Mouse (Mus musculus): ENCODE measurements around the gene Disp1. TPM values are rescaled to one million over a fixed set of nuclear protein-coding genes. Genes with fewer than 3 reads are reported as not detected.

Disp1 gene
- polyA plus RNA-seq, 1 experiment: 5.2 TPM

GRCm38 (mm10) chr1:183248144-183248543, 26.8 kb upstream of the Disp1 start:
- DNase-seq: no peak

GRCm38 (mm10) chr1:183243293-183243692, 22.0 kb upstream of the Disp1 start:
- DNase-seq: no peak
- Histone ChIP-seq H3K27ac (ENCODE audit: insufficient read depth, low read length) (no peak overlapping the region), H3K4me3 (replicated peaks; ENCODE audit: insufficient read depth, low read depth, low read length) (no peak overlapping the region), H3K4me1 (ENCODE audit: control insufficient read depth, insufficient read depth, low read length) (no peaks in the 10 kb centered on the region), H3K27me3 (ENCODE audit: control insufficient read depth, insufficient read depth, low read length) (no peaks in the 10 kb centered on the region)
- TF ChIP-seq CTCF (IDR thresholded peaks at IDR 0.05; ENCODE audit: borderline replicate concordance, insufficient read depth, low read depth, low read length) (no peak), POLR2A (IDR thresholded peaks at IDR 0.05; ENCODE audit: borderline replicate concordance, insufficient read depth, low read length) (no peak)
- WGBS: 76% methylated on average over 7 of the region's 7 CpGs

More at GRCm38 (mm10) chr1:183248144-183248543, 26.8 kb upstream of the Disp1 start:
- Histone ChIP-seq H3K27ac (ENCODE audit: insufficient read depth, low read length) (no peak overlapping the region), H3K27me3 (ENCODE audit: control insufficient read depth, insufficient read depth, low read length) (no peaks in the 10 kb centered on the region), H3K4me1 (ENCODE audit: control insufficient read depth, insufficient read depth, low read length) (no peaks in the 10 kb centered on the region), H3K4me3 (replicated peaks; ENCODE audit: insufficient read depth, low read depth, low read length) (no peak overlapping the region)
- TF ChIP-seq POLR2A (IDR thresholded peaks at IDR 0.05; ENCODE audit: borderline replicate concordance, insufficient read depth, low read length): no peak
- TF ChIP-seq CTCF (IDR thresholded peaks at IDR 0.05; ENCODE audit: borderline replicate concordance, insufficient read depth, low read depth, low read length): no peak
- 48% methylated on average over 1 of the region's 1 CpGs for WGBS

GRCm38 (mm10) chr1:183237901-183238300, 16.6 kb upstream of the Disp1 start:
- DNase-seq: peak in 1 of 2 experiments; percentile 6
- 16% methylated on average over 2 of the region's 2 CpGs for WGBS

GRCm38 (mm10) chr1:183236460-183236859, 15.1 kb upstream of the Disp1 start:
- WGBS: 61% methylated on average over 5 of the region's 5 CpGs
- no peak for TF ChIP-seq CTCF (IDR thresholded peaks at IDR 0.05; ENCODE audit: borderline replicate concordance, insufficient read depth, low read depth, low read length)
- TF ChIP-seq POLR2A (IDR thresholded peaks at IDR 0.05; ENCODE audit: borderline replicate concordance, insufficient read depth, low read length): no peak
- Histone ChIP-seq H3K4me3 (replicated peaks; ENCODE audit: insufficient read depth, low read depth, low read length) (no peak overlapping the region), H3K27ac (ENCODE audit: insufficient read depth, low read length) (no peak overlapping the region), H3K4me1 (ENCODE audit: control insufficient read depth, insufficient read depth, low read length) (no peaks in the 10 kb centered on the region), H3K27me3 (ENCODE audit: control insufficient read depth, insufficient read depth, low read length) (no peaks in the 10 kb centered on the region)
- DNase-seq: no peak

More at GRCm38 (mm10) chr1:183237901-183238300, 16.6 kb upstream of the Disp1 start:
- Histone ChIP-seq H3K4me3 (replicated peaks; ENCODE audit: insufficient read depth, low read depth, low read length) (no peak overlapping the region), H3K27ac (ENCODE audit: insufficient read depth, low read length) (no peak overlapping the region), H3K4me1 (ENCODE audit: control insufficient read depth, insufficient read depth, low read length) (no peaks in the 10 kb centered on the region), H3K27me3 (ENCODE audit: control insufficient read depth, insufficient read depth, low read length) (no peaks in the 10 kb centered on the region)
- TF ChIP-seq POLR2A (IDR thresholded peaks at IDR 0.05; ENCODE audit: borderline replicate concordance, insufficient read depth, low read length): no peak
- peak; percentile 58; the same call in 1 of the 2 replicates for TF ChIP-seq CTCF (IDR thresholded peaks at IDR 0.05; ENCODE audit: borderline replicate concordance, insufficient read depth, low read depth, low read length)

- Histone ChIP-seq H3K4me3 (replicated peaks; ENCODE audit: insufficient read depth, low read depth, low read length) (no peak overlapping the region), H3K27ac (ENCODE audit: insufficient read depth, low read length) (no peak overlapping the region), H3K27me3 (ENCODE audit: control insufficient read depth, insufficient read depth, low read length) (no peaks in the 10 kb centered on the region), H3K4me1 (ENCODE audit: control insufficient read depth, insufficient read depth, low read length) (no peaks in the 10 kb centered on the region)
- 85% methylated on average over 11 of the region's 11 CpGs for WGBS
- TF ChIP-seq CTCF (IDR thresholded peaks at IDR 0.05; ENCODE audit: borderline replicate concordance, insufficient read depth, low read depth, low read length) (no peak), POLR2A (IDR thresholded peaks at IDR 0.05; ENCODE audit: borderline replicate concordance, insufficient read depth, low read length) (no peak)
- no peak for DNase-seq
These were observed 12.4 kb upstream of the Disp1 start for GRCm38 (mm10) chr1:183233679-183234174.

- WGBS: 82% methylated on average over 7 of the region's 7 CpGs
These were observed 11.8 kb upstream of the Disp1 start for GRCm38 (mm10) chr1:183232985-183233678.

GRCm38 (mm10) chr1:183227469-183227868, 6.1 kb upstream of the Disp1 start:
- no peak for TF ChIP-seq CTCF (IDR thresholded peaks at IDR 0.05; ENCODE audit: borderline replicate concordance, insufficient read depth, low read depth, low read length)
- no peak for TF ChIP-seq POLR2A (IDR thresholded peaks at IDR 0.05; ENCODE audit: borderline replicate concordance, insufficient read depth, low read length)
- no peak for DNase-seq
- H3K4me3 ChIP-seq (replicated peaks; ENCODE audit: insufficient read depth, low read depth, low read length): no peak overlapping the region
- WGBS: 80% methylated on average over 7 of the region's 7 CpGs
- H3K4me1 ChIP-seq (ENCODE audit: control insufficient read depth, insufficient read depth, low read length): no peaks in the 10 kb centered on the region
- H3K27me3 ChIP-seq (ENCODE audit: control insufficient read depth, insufficient read depth, low read length): no peaks in the 10 kb centered on the region
- no peak overlapping the region for H3K27ac ChIP-seq (ENCODE audit: insufficient read depth, low read length)

More at GRCm38 (mm10) chr1:183232985-183233678, 11.8 kb upstream of the Disp1 start:
- DNase-seq: no peak
- no peak overlapping the region for H3K4me3 ChIP-seq (replicated peaks; ENCODE audit: insufficient read depth, low read depth, low read length)
- no peak for TF ChIP-seq POLR2A (IDR thresholded peaks at IDR 0.05; ENCODE audit: borderline replicate concordance, insufficient read depth, low read length)
- no peak for TF ChIP-seq CTCF (IDR thresholded peaks at IDR 0.05; ENCODE audit: borderline replicate concordance, insufficient read depth, low read depth, low read length)
- no peak overlapping the region for H3K27ac ChIP-seq (ENCODE audit: insufficient read depth, low read length)
- no peaks in the 10 kb centered on the region for H3K27me3 ChIP-seq (ENCODE audit: control insufficient read depth, insufficient read depth, low read length)
- no peaks in the 10 kb centered on the region for H3K4me1 ChIP-seq (ENCODE audit: control insufficient read depth, insufficient read depth, low read length)

GRCm38 (mm10) chr1:183219021-183219420, 2.3 kb downstream of the Disp1 start:
- H3K4me3 ChIP-seq (replicated peaks; ENCODE audit: insufficient read depth, low read depth, low read length): no peak overlapping the region
- WGBS: 94% methylated on average over 6 of the region's 6 CpGs
- no peak for TF ChIP-seq CTCF (IDR thresholded peaks at IDR 0.05; ENCODE audit: borderline replicate concordance, insufficient read depth, low read depth, low read length)
- TF ChIP-seq POLR2A (IDR thresholded peaks at IDR 0.05; ENCODE audit: borderline replicate concordance, insufficient read depth, low read length): no peak
- no peak overlapping the region for H3K27ac ChIP-seq (ENCODE audit: insufficient read depth, low read length)
- H3K4me1 ChIP-seq (ENCODE audit: control insufficient read depth, insufficient read depth, low read length): no peaks in the 10 kb centered on the region
- H3K27me3 ChIP-seq (ENCODE audit: control insufficient read depth, insufficient read depth, low read length): no peaks in the 10 kb centered on the region
- no peak for DNase-seq
